Mouse (Mus musculus) right cerebral cortex, adult 2 months (tissue): Measurements from ENCODE around the gene Chst4.

ENCODE experiments used
- DNase-seq, 2 experiments: peaks; one replicate each; pipeline ENCODE4 v3.0.0; 2021 to 2022; ENCODE audit warnings: low spot score in 2 of 2

Gene Chst4

GRCm38 (mm10) chr8:110006312-110007023, 33.1 kb downstream of the Chst4 start:
- peak; percentile 25 to 34 for DNase-seq

GRCm38 (mm10) chr8:110004300-110004699, 35.2 kb downstream of the Chst4 start:
- no peak for DNase-seq

DNA sequence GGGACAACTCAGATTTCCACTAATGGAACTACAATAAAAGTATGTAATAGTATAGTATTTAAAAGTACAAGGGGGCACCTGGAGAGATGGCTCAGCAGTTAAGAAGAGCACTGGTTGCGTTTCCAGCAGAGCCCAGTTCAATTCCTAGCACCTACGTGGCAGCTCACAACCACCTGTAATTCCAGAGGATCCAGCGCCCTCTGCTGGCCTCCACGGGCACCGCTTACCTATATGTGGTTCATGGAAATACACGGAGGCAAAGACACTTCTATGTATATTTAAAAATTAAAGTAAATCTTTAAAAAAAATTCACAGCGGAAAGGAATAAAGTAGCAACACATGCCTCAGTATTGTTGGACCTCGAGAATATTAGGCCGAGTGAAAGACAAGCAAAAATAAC, 36.6 kb downstream of the Chst4 start:
- no peak for DNase-seq

DNA sequence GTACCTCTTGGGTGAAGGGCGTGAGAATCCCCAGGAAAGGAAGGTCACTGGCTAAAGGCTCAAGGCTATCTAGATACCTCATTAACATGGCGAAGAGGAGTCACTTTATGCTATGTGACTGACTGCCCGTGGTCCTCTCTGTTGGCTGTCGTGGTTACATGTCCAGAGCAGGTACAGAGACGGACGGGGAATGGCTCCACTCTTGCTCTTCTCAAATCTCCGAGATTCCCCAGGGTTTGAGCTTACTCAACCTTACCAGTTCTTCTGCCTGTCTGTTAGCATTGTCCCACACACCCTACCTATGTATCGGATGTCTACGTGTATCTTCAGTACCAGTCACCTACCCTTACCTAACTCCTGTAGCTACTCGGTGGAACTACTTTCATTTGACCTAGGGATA, 39.6 kb downstream of the Chst4 start:
- DNase-seq, result no peak

DNA sequence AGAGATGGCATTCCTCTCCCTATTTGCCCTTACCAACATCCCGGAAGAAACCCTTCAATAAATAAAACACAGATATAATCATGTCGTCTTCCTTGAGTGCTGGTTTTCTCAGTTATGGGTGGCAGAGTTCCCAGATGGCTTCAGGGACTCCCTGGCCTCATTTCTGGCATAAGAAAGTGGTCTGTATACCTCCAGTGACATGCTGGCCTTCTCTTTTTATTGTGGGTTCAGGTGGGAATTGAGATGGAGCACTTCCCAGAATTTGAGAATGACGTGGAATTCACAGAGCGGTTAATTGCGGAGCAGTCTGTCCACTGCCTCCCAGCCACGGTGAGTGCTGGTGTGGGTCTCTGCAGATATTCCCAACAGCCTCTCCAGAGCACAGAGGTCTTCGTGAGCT, 41.5 kb downstream of the Chst4 start:
- no peak for DNase-seq

- DNase-seq, result no peak
Observed at GRCm38 (mm10) chr8:109997381-109997780, 42.2 kb downstream of the Chst4 start.

DNA sequence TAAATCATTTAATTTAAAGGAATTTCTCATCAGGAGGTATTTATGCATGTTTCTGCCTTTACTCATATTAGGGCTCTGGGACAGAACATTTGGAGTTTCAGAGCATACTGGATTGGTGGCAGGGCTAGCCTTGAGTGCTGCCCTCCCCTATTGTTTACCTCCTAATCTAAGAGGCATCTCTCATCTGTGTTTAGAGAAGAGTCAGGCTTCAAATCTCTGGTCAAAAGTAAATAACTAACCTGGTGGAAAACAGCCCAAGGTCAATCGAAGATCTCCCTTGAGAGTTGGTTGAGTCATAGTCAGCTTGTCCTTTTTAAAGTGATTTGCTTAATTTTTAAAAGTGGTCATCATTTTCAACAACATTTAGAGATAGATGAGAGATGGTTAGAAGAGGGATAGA, 46.6 kb downstream of the Chst4 start:
- no peak for DNase-seq

- DNase-seq, result no peak
Observed at GRCm38 (mm10) chr8:109992166-109992565, 47.4 kb downstream of the Chst4 start.

DNA sequence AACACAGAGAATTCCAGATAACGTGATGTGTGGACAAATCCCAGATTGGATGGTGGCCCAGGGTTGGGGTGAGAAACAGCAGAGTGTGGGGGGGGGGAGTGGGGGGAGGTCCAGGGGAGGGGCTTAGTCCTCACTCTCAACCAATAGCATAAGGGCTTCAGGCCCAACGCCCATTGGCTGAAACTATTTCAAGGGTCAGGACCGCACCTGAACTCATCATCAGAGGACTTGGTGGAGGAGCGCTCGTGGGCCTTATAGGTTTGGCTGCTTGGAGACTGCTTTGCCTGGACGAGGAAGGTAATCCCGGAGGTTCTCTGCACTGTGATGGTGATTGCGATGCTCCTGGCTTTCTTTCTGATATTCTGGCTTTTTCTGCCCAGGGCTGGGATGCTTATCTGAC, 49.3 kb downstream of the Chst4 start, which contains the start of gene Tat:
Tat (plus strand) TSS at position 214 of the 400 bp plus-strand sequence.
- no peak for DNase-seq

- no peak for DNase-seq
Observed at GRCm38 (mm10) chr8:109989151-109989550, 50.4 kb downstream of the Chst4 start.

- DNase-seq, result no peak
Observed at GRCm38 (mm10) chr8:109987776-109988175, 51.8 kb downstream of the Chst4 start.

- no peak for DNase-seq
Observed at GRCm38 (mm10) chr8:109986384-109986783, 53.2 kb downstream of the Chst4 start.

DNA sequence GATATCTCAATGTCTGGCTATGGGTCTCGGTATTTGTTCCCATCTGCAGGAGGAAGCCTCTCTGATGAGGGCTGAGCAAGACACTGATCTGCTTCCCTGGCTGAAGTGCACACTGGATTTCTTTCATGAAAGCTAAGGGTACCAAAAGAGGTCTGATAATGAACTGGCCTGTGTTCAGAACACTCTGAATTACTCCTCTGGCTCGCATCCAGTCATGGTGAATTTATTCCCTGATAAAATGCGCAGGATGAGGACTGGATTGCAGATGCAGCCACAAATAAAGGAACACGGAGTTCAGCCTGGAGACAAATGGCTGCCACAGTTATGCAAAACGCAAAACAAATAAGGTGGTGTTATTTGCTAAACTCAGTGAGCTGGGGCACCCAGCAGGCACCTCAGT, 55.6 kb downstream of the Chst4 start:
- no peak for DNase-seq

- DNase-seq, result no peak
Observed at GRCm38 (mm10) chr8:109982386-109983105, 57.0 kb downstream of the Chst4 start.

DNA sequence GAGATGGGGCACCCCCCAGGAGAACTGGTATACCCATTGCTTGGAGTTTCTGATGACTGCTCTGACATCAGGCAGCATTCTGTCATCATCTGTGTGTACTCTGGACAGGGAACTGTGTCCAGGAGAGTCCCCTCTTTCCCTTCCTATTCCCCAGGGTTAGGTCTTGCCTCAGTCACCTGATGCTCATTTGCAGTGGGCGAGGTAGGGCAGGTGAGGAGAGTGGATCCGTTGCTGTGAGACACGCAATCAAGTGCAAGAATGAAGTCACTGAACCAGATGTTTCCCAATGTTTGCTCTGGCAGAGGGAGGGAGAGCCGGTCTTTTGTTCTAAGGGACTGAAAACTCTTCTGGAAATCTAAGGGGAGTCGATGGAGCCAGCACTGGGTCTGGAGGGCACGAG, 60.2 kb downstream of the Chst4 start:
- no peak for DNase-seq
